23 mouse cellular contexts compared by ENCODE assay signal in the genomic region with DNA sequence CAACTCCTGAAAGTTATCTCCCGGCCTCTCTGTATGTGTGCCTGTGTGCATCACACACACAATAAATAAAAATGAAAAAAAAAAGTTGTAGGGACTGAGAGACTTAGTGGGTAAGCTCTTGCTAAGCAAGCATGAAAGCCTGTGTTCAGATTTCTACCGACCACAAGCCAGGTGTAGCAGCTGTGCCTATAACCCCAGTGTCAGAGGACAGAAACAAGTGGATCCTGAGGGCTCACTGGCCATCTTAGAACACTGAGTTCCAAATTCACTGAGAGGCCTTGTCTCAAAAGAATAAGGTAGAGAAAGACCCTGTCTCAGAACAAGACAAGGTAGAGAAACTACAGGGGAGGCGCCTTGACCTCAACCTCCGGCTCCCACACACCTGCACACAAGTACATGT. TPM values are rescaled to one million over a fixed set of nuclear protein-coding genes. Genes with fewer than 3 reads are reported as not detected.
A peak's percentile ranks its signal among the peaks of the same experiment; 100 is the strongest.
DNase-seq lines count a peak whose midpoint lies in the region; TF ChIP-seq lines count a peak whose summit lies in the region.
"Had no signal": no experiment of that assay in that cellular context is flagged by ENCODE, and none has a peak within 500 bp of the region (broad histone marks: within the 10 kb centered on the region; RNA-seq: fewer than 3 reads in every experiment).

No protein-coding gene starts in this region.

- WGBS in spleen, adult 2 months: 42% methylated on average over 4 of the region's 4 CpGs

- H3K27ac ChIP-seq in spleen, adult 2 months (ENCODE audit: insufficient read depth, low read length): peak overlapping the region; percentile 63
- H3K27ac ChIP-seq: embryonic facial prominence, embryonic 12.5 days; embryonic facial prominence, embryonic 15.5 days; heart, embryonic 15.5 days; hindbrain, embryonic 12.5 days; hindbrain, embryonic 15.5 days had no signal

- no peaks in the 10 kb centered on the region for H3K36me3 ChIP-seq in spleen, adult 2 months (ENCODE audit: control insufficient read depth, insufficient read depth, low read length)
- H3K36me3 ChIP-seq: embryonic facial prominence, embryonic 12.5 days; embryonic facial prominence, embryonic 15.5 days; heart, embryonic 12.5 days; heart, embryonic 15.5 days; hindbrain, embryonic 12.5 days; hindbrain, embryonic 15.5 days had no signal

- no peak overlapping the region for H3K4me3 ChIP-seq in spleen, adult 2 months (ENCODE audit: extremely low read depth, insufficient read depth, insufficient read length)
- H3K4me3 ChIP-seq: embryonic facial prominence, embryonic 12.5 days; embryonic facial prominence, embryonic 15.5 days; heart, embryonic 12.5 days; heart, embryonic 15.5 days; hindbrain, embryonic 12.5 days; hindbrain, embryonic 15.5 days had no signal

- H3K4me1 ChIP-seq in spleen, adult 2 months (ENCODE audit: control insufficient read depth, insufficient read depth, insufficient read length): peaks cover 44% of the 10 kb centered on the region

- H3K27me3 ChIP-seq in spleen, adult 2 months (ENCODE audit: control insufficient read depth, insufficient read depth, low read length): no peaks in the 10 kb centered on the region
- H3K27me3 ChIP-seq: embryonic facial prominence, embryonic 15.5 days; hindbrain, embryonic 15.5 days; Patski had no signal

- TF ChIP-seq POLR2A in spleen, adult 2 months (IDR thresholded peaks at IDR 0.05; ENCODE audit: low read depth, low read length): no peak

- no peak for DNase-seq in spleen, adult 2 months (ENCODE audit: low read depth in 1 of 2, low spot score in 2 of 2)
- no peak for DNase-seq in spleen, postnatal 4 days (ENCODE audit: low spot score in 2 of 2)
- DNase-seq in A20 (ENCODE audit: low read depth, low spot score): peak; percentile 65
- DNase-seq in induced T-regulatory cell, adult 2 months (ENCODE audit: low read depth): peak; percentile 24
- DNase-seq in thymus, postnatal 4 days: peak; percentile 45
- DNase-seq in right cerebral cortex, adult 2 months (ENCODE audit: low spot score in 2 of 2): no peak
- DNase-seq in MN1 (ENCODE audit: low spot score): no peak
- DNase-seq: adrenal gland, postnatal 10 days; adrenal gland, postnatal 36 days; cerebellum, adult 2 months; cerebellum, adult 9-11 months; cerebellum, postnatal 25 days; forebrain, postnatal 0 days; gastrocnemius, postnatal 25 days; heart, adult 18-20 months; heart, postnatal 14 days had no signal

- TF ChIP-seq CTCF in spleen, adult 2 months (IDR thresholded peaks at IDR 0.05; ENCODE audit: extremely low read depth, insufficient read depth, insufficient read length, insufficient replicate concordance): no peak

RNA-seq across cellular contexts. Expression of a gene that starts 5.2 kb away (rescaled TPM):
- 93.1 and 98.3 TPM in 2 replicates for polyA plus RNA-seq in spleen, adult 2 months (2012; rRNA removed)

RNA-seq across cellular contexts. Expression of a gene that starts 25.3 kb away (rescaled TPM):
- 0.14 and 0.59 TPM in 2 replicates for polyA plus RNA-seq in spleen, adult 2 months (2012; rRNA removed)
- polyA plus RNA-seq: heart, embryonic 15.5 days had no signal

Comparison
In these comparisons a context has a peak if more than half of its experiments do, and no peak if none do; other contexts are left out.
1. DNase-seq: peak in A20 (single experiment), induced T-regulatory cell, adult 2 months (single experiment) and thymus, postnatal 4 days (single experiment); none in spleen, adult 2 months (0 of 2), spleen, postnatal 4 days (0 of 2), right cerebral cortex, adult 2 months (0 of 2) and MN1 (single experiment).